Mouse (Mus musculus) CD8-positive naive resting alpha-beta T cell, adult 2 months (primary cell): ENCODE measurements around the gene Spag8.

ENCODE experiments used
- DNase-seq, 2 experiments: peaks; one replicate each; pipeline ENCODE4 v3.0.0; 2022; ENCODE audit warnings: low read depth in 2 of 2, low spot score in 2 of 2

Spag8 gene

GRCm38 (mm10) chr4:43655656-43656338 lies 2.4 kb upstream of the Spag8 start:
- no peak for DNase-seq

- DNase-seq = no peak
These were observed 668 bp downstream of the Spag8 start for GRCm38 (mm10) chr4:43652726-43653125.

- no peak for DNase-seq
These were observed 3.6 kb downstream of the Spag8 start for GRCm38 (mm10) chr4:43649783-43650182.

- no peak for DNase-seq
These were observed 12.9 kb downstream of the Spag8 start for GRCm38 (mm10) chr4:43640491-43640890.

- no peak for DNase-seq
These were observed 13.3 kb downstream of the Spag8 start for GRCm38 (mm10) chr4:43640076-43640475.

- DNase-seq = no peak
These were observed 16.6 kb downstream of the Spag8 start for GRCm38 (mm10) chr4:43636751-43637150.

- DNase-seq = no peak
These were observed 18.6 kb downstream of the Spag8 start for GRCm38 (mm10) chr4:43634621-43635374.

GRCm38 (mm10) chr4:43633736-43634135 lies 19.7 kb downstream of the Spag8 start:
- no peak for DNase-seq

GRCm38 (mm10) chr4:43633296-43633695 lies 20.1 kb downstream of the Spag8 start:
- no peak for DNase-seq

- DNase-seq = no peak
These were observed 21.2 kb downstream of the Spag8 start for GRCm38 (mm10) chr4:43631956-43632920.

- DNase-seq = no peak
These were observed 22.1 kb downstream of the Spag8 start, which contains the start of gene Npr2 for GRCm38 (mm10) chr4:43631046-43631955. Gene Npr2, plus strand, starts transcription at chr4:43631935.

- DNase-seq = no peak
These were observed 22.7 kb downstream of the Spag8 start for GRCm38 (mm10) chr4:43630671-43631045.

GRCm38 (mm10) chr4:43630030-43630581 lies 23.3 kb downstream of the Spag8 start:
- DNase-seq = peak; percentile 62 to 70

GRCm38 (mm10) chr4:43629106-43629817 lies 24.1 kb downstream of the Spag8 start:
- no peak for DNase-seq

- DNase-seq = no peak
These were observed 33.1 kb downstream of the Spag8 start for GRCm38 (mm10) chr4:43620146-43620778.

- no peak for DNase-seq
These were observed 40.2 kb downstream of the Spag8 start for GRCm38 (mm10) chr4:43613060-43613730.

- DNase-seq = no peak
These were observed 40.9 kb downstream of the Spag8 start for GRCm38 (mm10) chr4:43612534-43612933.
